Mouse (Mus musculus): ENCODE measurements at regions not wholly inside any gene's neighbourhood (a gene's known extent, or its start where the extent isn't known, plus 50 kb on each side); places are given as distances from the start of the nearest gene placed in this dataset.

DNA sequence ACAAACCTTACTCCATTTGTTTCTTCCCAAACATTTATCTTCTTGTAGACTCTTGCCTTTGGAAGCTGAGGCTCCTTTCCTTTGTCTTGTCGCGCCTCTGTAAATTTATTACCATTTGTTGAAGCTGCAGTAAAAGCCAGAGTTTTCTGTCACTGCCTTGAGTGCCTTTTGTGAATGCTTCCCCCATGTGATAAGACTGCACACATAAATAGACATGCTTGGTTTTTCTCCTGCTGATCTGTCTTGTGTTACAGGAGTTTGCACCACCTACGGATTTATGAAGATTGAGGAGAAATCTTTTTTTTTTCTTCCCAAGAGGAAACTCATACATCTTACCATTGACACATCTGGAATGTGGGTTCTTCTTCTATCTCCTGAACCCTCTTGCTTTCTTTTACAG lies 222.2 kb upstream of the Kif2a start:
- H3K4me1 ChIP-seq (ENCODE audit: control insufficient read depth, insufficient read depth, low read length) = no peaks in the 10 kb centered on the region
- no peaks in the 10 kb centered on the region for H3K36me3 ChIP-seq (ENCODE audit: control insufficient read depth, insufficient read depth, low read length)
- no peak overlapping the region for H3K4me3 ChIP-seq (ENCODE audit: low read depth, low read length)
- H3K27me3 ChIP-seq (ENCODE audit: control insufficient read depth, insufficient read depth, low read length) = no peaks in the 10 kb centered on the region
- no peak for ATAC-seq (ENCODE audit: insufficient number of reproducible peaks, insufficient read depth, low FRiP score, low read depth)
- H3K9ac ChIP-seq (replicated peaks; ENCODE audit: low read depth, low read length) = no peak overlapping the region
- no peak overlapping the region for H3K27ac ChIP-seq (ENCODE audit: low read length)
- 27% methylated on average over 3 of the region's 3 CpGs for WGBS
- H3K4me2 ChIP-seq (replicated peaks; ENCODE audit: low read depth, low read length) = no peak overlapping the region
- H3K9me3 ChIP-seq (ENCODE audit: control insufficient read depth, low read depth, low read length) = no peaks in the 10 kb centered on the region

- no peak overlapping the region for H3K4me2 ChIP-seq (replicated peaks; ENCODE audit: low read depth, low read length)
- ATAC-seq (ENCODE audit: insufficient number of reproducible peaks, insufficient read depth, low FRiP score, low read depth) = peak; percentile 37; the same call in 1 of the 2 replicates
- no peak overlapping the region for H3K4me3 ChIP-seq (ENCODE audit: low read depth, low read length)
- no peak overlapping the region for H3K9ac ChIP-seq (replicated peaks; ENCODE audit: low read depth, low read length)
- H3K4me1 ChIP-seq (ENCODE audit: control insufficient read depth, insufficient read depth, low read length) = peaks cover 9% of the 10 kb centered on the region; the same call in 1 of the 2 replicates
- 36% methylated on average over 4 of the region's 4 CpGs for WGBS
- H3K9me3 ChIP-seq (ENCODE audit: control insufficient read depth, low read depth, low read length) = no peaks in the 10 kb centered on the region
- H3K36me3 ChIP-seq (ENCODE audit: control insufficient read depth, insufficient read depth, low read length) = no peaks in the 10 kb centered on the region
- peak overlapping the region; percentile 0; the same call in 1 of the 2 replicates for H3K27ac ChIP-seq (ENCODE audit: low read length)
- no peaks in the 10 kb centered on the region for H3K27me3 ChIP-seq (ENCODE audit: control insufficient read depth, insufficient read depth, low read length)
Observed at GRCm38 (mm10) chr13:107239035-107239387, 217.1 kb upstream of the Kif2a start.

DNA sequence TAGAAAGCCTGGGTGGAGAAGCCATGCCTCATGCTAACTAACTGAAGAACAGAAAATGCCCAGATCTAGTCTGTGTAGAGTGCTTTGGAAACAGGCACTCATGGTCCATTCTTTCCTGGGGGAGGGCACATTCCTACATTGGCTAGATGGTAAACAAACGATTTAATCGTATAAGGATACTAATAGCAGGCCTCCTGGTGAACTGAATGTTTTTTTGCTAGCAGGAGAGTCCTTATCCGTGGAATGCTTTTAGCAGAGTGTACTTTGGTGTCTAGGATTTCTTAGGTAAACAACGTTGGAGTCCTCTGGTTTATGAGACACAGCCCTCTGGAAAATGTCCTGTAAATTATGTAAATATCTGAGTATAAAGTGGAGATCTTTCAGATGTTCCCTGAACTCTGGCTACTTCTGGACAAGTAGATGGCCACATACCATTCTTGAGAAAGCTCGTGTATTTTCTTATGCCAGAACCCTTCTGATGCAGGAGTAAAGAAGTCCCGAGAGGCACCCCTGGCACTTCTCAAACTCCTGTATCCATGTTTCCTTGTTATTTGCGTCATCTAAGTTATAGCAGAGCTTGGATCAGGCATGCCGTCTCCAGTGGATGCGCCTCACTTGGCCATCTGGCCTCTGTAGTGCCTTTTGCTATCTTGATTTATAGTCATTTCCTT lies 216.6 kb upstream of the Kif2a start:
- Histone ChIP-seq H3K9me3 (ENCODE audit: control insufficient read depth, low read depth, low read length) (no peaks in the 10 kb centered on the region), H3K36me3 (ENCODE audit: control insufficient read depth, insufficient read depth, low read length) (no peaks in the 10 kb centered on the region), H3K27me3 (ENCODE audit: control insufficient read depth, insufficient read depth, low read length) (no peaks in the 10 kb centered on the region), H3K4me1 (ENCODE audit: control insufficient read depth, insufficient read depth, low read length) (peaks cover 9% of the 10 kb centered on the region; the same call in 1 of the 2 replicates), H3K4me3 (ENCODE audit: low read depth, low read length) (no peak overlapping the region), H3K4me2 (replicated peaks; ENCODE audit: low read depth, low read length) (no peak overlapping the region), H3K27ac (ENCODE audit: low read length) (peak overlapping the region; percentile 35; the same call in 1 of the 2 replicates), H3K9ac (replicated peaks; ENCODE audit: low read depth, low read length) (no peak overlapping the region)
- peak; percentile 69 for ATAC-seq (ENCODE audit: insufficient number of reproducible peaks, insufficient read depth, low FRiP score, low read depth)
- WGBS = 28% methylated on average over 9 of the region's 9 CpGs

- H3K36me3 ChIP-seq (ENCODE audit: control insufficient read depth, insufficient read depth, low read length) = no peaks in the 10 kb centered on the region
- H3K4me1 ChIP-seq (ENCODE audit: control insufficient read depth, insufficient read depth, low read length) = no peaks in the 10 kb centered on the region
- H3K9me3 ChIP-seq (ENCODE audit: control insufficient read depth, low read depth, low read length) = no peaks in the 10 kb centered on the region
- H3K9ac ChIP-seq (replicated peaks; ENCODE audit: low read depth, low read length) = no peak overlapping the region
- WGBS = 59% methylated on average over 5 of the region's 5 CpGs
- no peak for ATAC-seq (ENCODE audit: insufficient number of reproducible peaks, insufficient read depth, low FRiP score, low read depth)
- no peak overlapping the region for H3K27ac ChIP-seq (ENCODE audit: low read length)
- no peak overlapping the region for H3K4me2 ChIP-seq (replicated peaks; ENCODE audit: low read depth, low read length)
- H3K4me3 ChIP-seq (ENCODE audit: low read depth, low read length) = no peak overlapping the region
- H3K27me3 ChIP-seq (ENCODE audit: control insufficient read depth, insufficient read depth, low read length) = no peaks in the 10 kb centered on the region
Observed at GRCm38 (mm10) chr13:107219456-107219855, 197.5 kb upstream of the Kif2a start.

GRCm38 (mm10) chr13:107218351-107218750 lies 196.4 kb upstream of the Kif2a start:
- Histone ChIP-seq H3K9me3 (ENCODE audit: control insufficient read depth, low read depth, low read length) (no peaks in the 10 kb centered on the region), H3K27me3 (ENCODE audit: control insufficient read depth, insufficient read depth, low read length) (no peaks in the 10 kb centered on the region), H3K4me2 (replicated peaks; ENCODE audit: low read depth, low read length) (no peak overlapping the region), H3K4me3 (ENCODE audit: low read depth, low read length) (no peak overlapping the region), H3K36me3 (ENCODE audit: control insufficient read depth, insufficient read depth, low read length) (no peaks in the 10 kb centered on the region), H3K4me1 (ENCODE audit: control insufficient read depth, insufficient read depth, low read length) (no peaks in the 10 kb centered on the region), H3K9ac (replicated peaks; ENCODE audit: low read depth, low read length) (no peak overlapping the region), H3K27ac (ENCODE audit: low read length) (no peak overlapping the region)
- WGBS = 74% methylated on average over 8 of the region's 8 CpGs
- ATAC-seq (ENCODE audit: insufficient number of reproducible peaks, insufficient read depth, low FRiP score, low read depth) = no peak

DNA sequence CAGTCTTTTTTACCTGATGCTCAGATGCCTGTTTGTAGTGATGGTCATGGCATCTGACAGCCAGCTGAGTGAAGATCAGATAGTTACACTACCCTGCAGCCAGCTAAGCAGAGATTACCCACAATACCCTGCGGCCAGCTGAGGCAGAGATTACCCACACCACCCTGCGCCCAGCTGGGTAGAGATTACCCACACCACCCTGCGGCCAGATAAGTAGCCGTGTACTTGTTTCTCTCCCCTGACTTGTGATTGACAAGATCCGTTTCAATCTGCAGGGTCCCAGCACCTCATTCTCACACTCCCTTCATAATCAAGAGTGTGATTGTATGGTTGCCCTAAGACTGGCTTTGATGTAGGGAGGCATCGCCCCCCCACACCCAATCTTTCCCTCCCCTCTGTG lies 195.9 kb upstream of the Kif2a start:
- ATAC-seq (ENCODE audit: insufficient number of reproducible peaks, insufficient read depth, low FRiP score, low read depth) = no peak
- Histone ChIP-seq H3K9ac (replicated peaks; ENCODE audit: low read depth, low read length) (no peak overlapping the region), H3K9me3 (ENCODE audit: control insufficient read depth, low read depth, low read length) (no peaks in the 10 kb centered on the region), H3K27ac (ENCODE audit: low read length) (no peak overlapping the region), H3K27me3 (ENCODE audit: control insufficient read depth, insufficient read depth, low read length) (no peaks in the 10 kb centered on the region), H3K4me1 (ENCODE audit: control insufficient read depth, insufficient read depth, low read length) (no peaks in the 10 kb centered on the region), H3K4me2 (replicated peaks; ENCODE audit: low read depth, low read length) (no peak overlapping the region), H3K36me3 (ENCODE audit: control insufficient read depth, insufficient read depth, low read length) (no peaks in the 10 kb centered on the region), H3K4me3 (ENCODE audit: low read depth, low read length) (no peak overlapping the region)
- 78% methylated on average over 6 of the region's 6 CpGs for WGBS

DNA sequence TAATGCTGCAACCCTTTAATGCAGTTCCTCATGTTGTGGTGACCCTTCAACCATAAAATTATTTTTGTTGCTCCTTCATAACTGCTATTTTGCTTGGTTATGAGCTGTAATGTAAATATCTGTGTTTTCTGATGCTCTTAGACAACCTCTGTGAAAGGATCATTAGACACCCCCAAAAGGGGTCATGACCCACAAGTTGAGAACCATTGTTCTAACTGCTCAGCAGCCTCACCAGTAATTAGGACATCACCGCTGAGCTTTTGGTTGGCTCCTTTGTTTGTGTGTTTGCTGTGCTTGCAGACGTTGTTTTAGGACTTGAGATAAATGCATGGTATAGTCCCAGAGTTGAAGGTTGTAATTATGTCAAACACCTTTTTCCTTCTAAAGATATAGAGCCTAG lies 191.4 kb upstream of the Kif2a start:
- WGBS = 47% methylated on average over 2 of the region's 2 CpGs
- no peak overlapping the region for H3K27ac ChIP-seq (ENCODE audit: low read length)
- H3K4me2 ChIP-seq (replicated peaks; ENCODE audit: low read depth, low read length) = no peak overlapping the region
- H3K9me3 ChIP-seq (ENCODE audit: control insufficient read depth, low read depth, low read length) = no peaks in the 10 kb centered on the region
- H3K9ac ChIP-seq (replicated peaks; ENCODE audit: low read depth, low read length) = no peak overlapping the region
- H3K36me3 ChIP-seq (ENCODE audit: control insufficient read depth, insufficient read depth, low read length) = no peaks in the 10 kb centered on the region
- no peaks in the 10 kb centered on the region for H3K4me1 ChIP-seq (ENCODE audit: control insufficient read depth, insufficient read depth, low read length)
- no peaks in the 10 kb centered on the region for H3K27me3 ChIP-seq (ENCODE audit: control insufficient read depth, insufficient read depth, low read length)
- H3K4me3 ChIP-seq (ENCODE audit: low read depth, low read length) = no peak overlapping the region
- ATAC-seq (ENCODE audit: insufficient number of reproducible peaks, insufficient read depth, low FRiP score, low read depth) = no peak

DNA sequence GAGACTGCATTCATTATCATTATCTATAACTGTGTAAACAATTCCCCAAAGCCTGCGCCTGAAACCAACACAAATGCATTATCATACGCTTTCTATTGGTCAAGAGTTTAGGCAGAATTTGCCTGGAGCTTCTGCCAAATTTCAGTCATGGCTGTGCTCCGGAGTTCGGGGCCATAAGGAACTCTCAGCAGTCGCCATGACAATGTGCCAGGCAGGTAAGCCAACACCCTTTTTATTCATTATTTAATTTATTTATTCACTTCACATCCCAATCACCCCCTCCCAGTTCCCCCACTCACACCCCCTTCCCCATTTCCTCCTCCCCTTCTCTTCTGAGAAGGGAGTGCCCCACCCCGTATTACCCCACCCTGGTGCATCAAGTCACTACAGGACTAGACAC lies 188.8 kb upstream of the Kif2a start:
- ATAC-seq (ENCODE audit: insufficient number of reproducible peaks, insufficient read depth, low FRiP score, low read depth) = no peak
- Histone ChIP-seq H3K27me3 (ENCODE audit: control insufficient read depth, insufficient read depth, low read length) (no peaks in the 10 kb centered on the region), H3K27ac (ENCODE audit: low read length) (no peak overlapping the region), H3K4me3 (ENCODE audit: low read depth, low read length) (no peak overlapping the region), H3K9me3 (ENCODE audit: control insufficient read depth, low read depth, low read length) (no peaks in the 10 kb centered on the region), H3K9ac (replicated peaks; ENCODE audit: low read depth, low read length) (no peak overlapping the region), H3K4me1 (ENCODE audit: control insufficient read depth, insufficient read depth, low read length) (no peaks in the 10 kb centered on the region), H3K4me2 (replicated peaks; ENCODE audit: low read depth, low read length) (no peak overlapping the region), H3K36me3 (ENCODE audit: control insufficient read depth, insufficient read depth, low read length) (no peaks in the 10 kb centered on the region)
- WGBS = 66% methylated on average over 6 of the region's 6 CpGs

Measured in stomach, embryonic 14.5 days (tissue).